Mouse (Mus musculus) thymus, adult 18-20 months (tissue): ENCODE results near the gene Clec11a.
A peak's percentile ranks its signal among the peaks of the same experiment; 100 is the strongest.
"Not testable (repeated sequence)": the region's sequence is repeated elsewhere in the genome, so short reads cannot be mapped to it uniquely, and the experiment has no call there.

Source experiments
- DNase-seq, 2 experiments: peaks; one replicate each; pipeline ENCODE4 v3.0.0; 2022; ENCODE audit warnings: mixed read lengths in 2 of 2

Gene Clec11a

DNA sequence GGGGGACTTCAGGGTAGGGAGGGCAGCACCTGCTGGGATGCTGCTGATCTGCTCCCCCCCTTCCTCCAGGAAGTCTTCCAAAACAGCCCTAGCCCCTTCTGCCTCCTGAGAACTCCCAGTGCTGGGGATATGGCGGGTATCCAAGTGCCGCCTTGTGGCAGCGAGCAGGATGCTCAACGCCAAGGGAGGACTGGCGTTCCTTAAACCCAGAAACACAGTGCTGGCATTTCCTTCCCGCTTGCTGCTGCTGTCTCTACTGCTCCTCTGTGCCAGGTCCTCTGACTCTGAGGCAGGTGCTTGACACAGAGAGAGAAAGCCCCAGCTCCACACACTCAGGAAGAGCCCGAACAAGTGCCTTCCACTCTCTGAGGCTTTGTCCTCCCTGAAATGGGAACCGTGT, 14.2 kb upstream of the Clec11a start:
- no peak for DNase-seq

- DNase-seq, result no peak
Measured at GRCm38 (mm10) chr7:44317913-44318312, 11.2 kb upstream of the Clec11a start.

- DNase-seq, result no peak
Measured at GRCm38 (mm10) chr7:44312484-44312883, 5.8 kb upstream of the Clec11a start.

DNA sequence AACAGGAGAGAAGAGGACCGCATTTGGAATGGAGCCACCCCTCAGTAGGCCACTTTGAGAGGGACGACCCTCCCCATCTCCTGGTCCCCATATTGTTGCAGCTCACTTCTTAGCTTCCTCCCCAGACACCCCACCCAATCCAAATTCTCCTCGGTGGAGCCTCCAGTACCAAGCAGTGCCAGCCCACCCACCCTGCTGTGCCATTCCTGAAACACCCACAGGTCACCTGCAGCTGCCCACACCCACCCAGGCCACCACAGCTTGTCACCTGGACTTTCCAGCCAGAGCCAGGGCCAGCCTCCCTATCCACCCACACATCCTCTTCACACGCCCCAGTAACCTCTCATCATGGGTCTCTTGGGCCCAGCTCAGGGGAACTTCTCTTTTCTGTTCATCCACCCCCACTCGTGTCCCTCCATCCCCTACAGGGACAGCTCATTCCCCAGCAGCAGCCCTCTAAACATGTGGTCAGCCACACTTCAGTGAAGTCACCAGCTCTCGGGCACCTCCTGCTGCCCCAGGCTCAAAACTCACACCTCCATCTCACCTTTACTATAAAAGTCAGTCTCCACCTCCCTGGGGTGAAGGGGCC, 5.1 kb upstream of the Clec11a start:
- no peak for DNase-seq

GRCm38 (mm10) chr7:44310878-44311712, 4.4 kb upstream of the Clec11a start:
- no peak for DNase-seq

DNA sequence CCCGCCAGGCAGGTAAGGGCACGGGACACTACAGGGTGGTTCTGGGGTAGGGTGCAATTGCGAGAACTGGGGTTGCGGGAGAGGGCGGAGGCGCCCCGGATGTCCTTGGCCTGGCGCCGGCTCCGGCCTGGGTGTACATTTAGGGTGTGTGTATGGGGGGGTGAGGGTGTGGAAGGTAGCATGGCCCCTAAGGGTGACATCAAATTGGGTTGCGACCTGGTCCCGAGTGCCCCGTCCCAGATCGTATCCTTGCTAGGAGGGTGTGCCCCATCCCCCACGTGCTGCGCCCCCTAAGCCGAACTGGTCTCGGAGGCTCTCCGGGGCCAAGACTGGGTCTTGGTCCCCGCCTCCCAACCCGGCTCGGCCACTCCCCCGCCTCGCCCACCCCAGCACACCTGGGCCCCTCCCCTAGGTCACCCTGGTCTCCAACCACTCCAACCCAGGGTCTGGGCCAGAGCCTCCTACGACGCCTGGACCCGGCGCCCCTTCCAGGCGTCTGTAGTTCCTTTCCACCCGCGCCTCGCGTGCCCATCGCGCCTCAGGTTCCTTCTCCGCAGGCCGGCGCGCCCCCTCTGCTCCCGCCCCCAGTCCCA, 3.7 kb upstream of the Clec11a start:
- no peak for DNase-seq

GRCm38 (mm10) chr7:44309475-44310284, 3.0 kb upstream of the Clec11a start, which contains the start of gene Shank1:
TSS of gene Shank1 (plus strand) at chr7:44310253.
- DNase-seq, result no peak

GRCm38 (mm10) chr7:44307261-44308020, 739 bp upstream of the Clec11a start:
- no peak for DNase-seq

DNA sequence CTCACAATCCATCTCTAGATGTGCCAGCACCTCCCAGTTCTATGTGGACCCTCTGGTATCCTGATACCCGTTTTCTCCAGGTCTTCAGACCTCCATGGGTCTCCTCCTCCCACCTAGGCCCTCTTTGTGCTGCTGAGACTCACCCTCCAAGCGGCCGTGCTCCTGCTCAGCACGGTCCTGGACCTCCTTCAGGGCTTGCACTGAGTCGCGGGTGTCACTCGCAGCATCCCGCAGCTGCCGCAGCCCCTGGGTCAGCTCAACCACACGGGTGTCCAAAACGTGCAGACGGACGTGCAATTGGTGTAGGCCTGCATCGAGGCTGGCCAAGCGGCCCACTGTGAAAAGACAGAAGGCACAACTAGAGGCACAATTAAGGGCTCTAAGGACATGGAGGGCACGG, 1.0 kb downstream of the Clec11a start:
- DNase-seq, result peak in 1 of 2 experiments; percentile 21

GRCm38 (mm10) chr7:44304775-44305641, 1.7 kb downstream of the Clec11a start:
- DNase-seq, result peak; percentile 91 to 96

DNA sequence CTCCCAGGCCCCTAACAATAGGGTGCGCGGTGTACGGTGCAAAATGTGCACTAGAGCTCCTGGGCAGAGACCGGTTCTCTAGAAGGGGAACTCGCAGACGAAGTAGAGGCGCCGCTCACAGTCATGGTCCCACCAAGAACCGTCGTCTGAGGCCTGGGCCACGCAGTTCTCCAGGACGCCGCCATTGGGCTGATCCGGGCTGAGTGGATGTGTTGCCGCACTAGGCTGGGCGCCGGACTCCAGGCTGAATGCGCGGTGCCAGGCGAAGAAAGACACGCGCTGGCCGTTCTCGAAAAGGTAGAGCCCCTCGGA, 2.3 kb downstream of the Clec11a start:
- DNase-seq, result no peak

DNA sequence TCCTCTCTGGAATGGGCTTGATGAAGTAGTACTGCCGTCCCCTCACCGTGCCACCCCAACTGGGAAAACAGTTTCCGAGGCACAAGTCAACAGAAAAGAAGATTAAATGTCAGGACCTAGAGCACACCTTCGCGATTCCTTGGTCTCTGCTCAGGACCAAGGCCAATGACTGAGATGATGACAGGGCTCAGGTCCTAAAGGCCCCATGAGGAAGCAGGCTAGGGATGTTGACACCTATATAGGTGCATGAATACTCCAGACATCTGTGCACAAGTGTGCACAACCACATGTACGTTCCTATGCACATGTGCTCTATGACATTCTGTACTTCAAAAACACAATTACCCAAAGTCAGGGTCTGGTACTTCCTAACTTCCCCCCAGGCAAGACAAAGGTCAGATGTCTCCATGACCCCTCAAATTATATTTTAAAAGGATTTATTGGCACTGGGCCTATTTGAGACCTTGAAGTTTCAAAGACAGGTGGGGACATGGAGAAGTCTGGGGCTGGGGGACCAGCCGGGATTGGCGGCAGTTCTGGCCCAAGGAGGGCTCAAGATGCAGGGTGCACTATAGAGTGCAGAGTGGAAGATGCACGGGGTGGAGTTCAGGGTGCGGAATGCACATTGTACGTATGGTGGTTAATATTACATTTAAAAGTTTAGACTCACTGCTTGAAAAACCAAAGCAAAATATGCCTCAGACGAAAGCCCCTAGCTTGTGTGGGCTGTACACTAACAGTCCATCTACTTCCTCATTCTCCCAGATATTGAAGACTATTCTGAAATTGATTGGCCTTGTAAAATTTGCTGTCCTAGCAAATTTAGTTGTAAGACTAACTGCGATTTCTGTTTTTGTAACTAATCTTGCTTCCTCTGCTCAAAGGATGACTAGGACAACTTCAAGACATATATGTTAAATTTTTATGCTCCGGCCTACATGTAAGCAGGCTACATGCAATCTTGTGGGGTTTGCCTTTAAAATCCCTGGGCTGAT, 3.1 kb downstream of the Clec11a start:
- no peak for DNase-seq

DNA sequence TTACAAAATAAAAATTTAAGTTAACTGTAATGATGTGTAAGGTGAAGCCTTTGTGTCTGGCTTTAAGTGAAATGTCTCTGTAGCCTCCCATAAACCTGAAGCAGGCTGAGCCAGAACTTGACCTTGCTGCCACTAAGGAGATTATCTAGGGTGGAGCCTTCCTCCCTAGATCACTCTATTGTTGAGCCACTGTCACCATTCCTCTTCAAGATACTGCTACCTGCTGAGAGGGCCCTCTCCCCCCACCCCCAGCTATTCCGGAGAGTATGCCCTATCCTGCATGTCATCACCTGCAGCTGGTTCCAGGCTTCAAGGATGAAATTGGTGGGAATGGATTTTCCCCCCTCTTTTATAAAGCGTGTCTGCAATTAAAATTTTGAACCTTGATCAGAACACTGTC, 9.2 kb downstream of the Clec11a start:
- DNase-seq, result not testable (repeated sequence)

GRCm38 (mm10) chr7:44291418-44291817, 15.3 kb downstream of the Clec11a start:
- DNase-seq, result no peak

- no peak for DNase-seq
Measured at GRCm38 (mm10) chr7:44290986-44291385, 15.7 kb downstream of the Clec11a start.

DNA sequence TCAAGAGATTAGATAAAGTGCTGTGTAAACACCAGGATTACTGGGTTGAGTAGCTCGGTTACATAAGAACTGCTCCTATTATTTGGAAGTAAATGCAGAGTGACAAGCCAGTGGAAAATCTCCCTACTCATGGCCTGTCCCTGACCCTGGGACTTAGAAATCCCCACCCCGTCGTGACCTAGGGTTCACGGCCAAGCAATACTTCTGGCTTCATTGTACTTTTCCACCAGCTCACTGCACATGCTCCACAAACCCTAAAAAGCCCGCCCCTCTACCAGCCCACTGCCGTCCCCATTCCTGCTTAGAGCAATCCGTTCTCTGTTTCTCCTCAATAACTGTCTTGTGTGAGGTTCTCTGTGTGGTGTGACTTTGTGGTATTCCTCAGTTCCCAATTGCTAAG, 18.9 kb downstream of the Clec11a start:
- no peak for DNase-seq

GRCm38 (mm10) chr7:44281586-44281985, 25.1 kb downstream of the Clec11a start:
- no peak for DNase-seq

- DNase-seq, result no peak
Measured at GRCm38 (mm10) chr7:44280959-44281358, 25.7 kb downstream of the Clec11a start.

DNA sequence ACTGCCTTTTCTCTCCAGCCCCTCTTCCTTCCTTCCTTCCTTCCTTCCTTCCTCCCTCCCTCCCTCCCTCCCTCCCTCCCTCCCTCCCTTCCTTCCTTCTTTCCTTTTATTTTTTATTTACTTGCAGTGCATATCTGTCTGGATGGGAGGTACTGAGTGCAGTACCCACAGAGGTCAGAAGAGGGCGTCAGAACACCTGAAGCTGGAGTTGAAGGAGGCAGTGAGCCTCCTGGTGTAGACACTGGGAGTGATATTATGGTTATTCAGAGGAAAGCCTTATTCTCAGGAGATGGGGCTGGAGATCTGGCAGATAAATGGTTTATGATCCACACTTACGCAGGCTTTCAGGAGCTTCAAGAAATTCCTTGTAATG, 29.5 kb downstream of the Clec11a start:
- no peak for DNase-seq
